Mouse (Mus musculus) layer of hippocampus, adult 8-10 months (tissue): Measurements from ENCODE around the gene Tas2r119. TPM values are rescaled to one million over a fixed set of nuclear protein-coding genes. Genes with fewer than 3 reads are reported as not detected.

ENCODE experiments used
- DNase-seq, 2 experiments: peaks; one replicate each; pipeline ENCODE4 v3.0.0; 2022; ENCODE audit warnings: low spot score in 2 of 2
- total RNA-seq, 4 experiments: library from RNA; stranded (reverse); gene quantifications; 2 replicates each; pipeline ENCODE4 v1.2.4; 2022

Gene Tas2r119
- total RNA-seq, 4 experiments from 2014 or later = not detected

- no peak for DNase-seq
Measured at GRCm38 (mm10) chr15:32225394-32225793, 48.3 kb downstream of the Tas2r119 start.

- DNase-seq = no peak
Measured at GRCm38 (mm10) chr15:32226381-32226780, 49.3 kb downstream of the Tas2r119 start.

- no peak for DNase-seq
Measured at GRCm38 (mm10) chr15:32226888-32227395, 49.9 kb downstream of the Tas2r119 start.

Other genes with a start within 250 kb of the Tas2r119 start
- 10 to 100 TPM; 61.4 to 71.1 (median 65.6) TPM for gene Sema5a, start 67.5 kb downstream of the Tas2r119 start, total RNA-seq